Mouse (Mus musculus) regulatory T cell (primary cell): ENCODE results near the gene Plg.

Experiments
- in situ Hi-C: fragments of 300-600 bp; cut with MboI, MseI; formaldehyde crosslinking; loops from one replicate; pipeline ENCODE4 v1.15.1; 2025; ENCODE audit warnings: high pct_unique_total_duplicates

Gene Plg

GRCm38 (mm10) chr17:12451234-12451633 lies 72.8 kb downstream of the Plg start:
- in situ Hi-C loops = no loop called here

DNA sequence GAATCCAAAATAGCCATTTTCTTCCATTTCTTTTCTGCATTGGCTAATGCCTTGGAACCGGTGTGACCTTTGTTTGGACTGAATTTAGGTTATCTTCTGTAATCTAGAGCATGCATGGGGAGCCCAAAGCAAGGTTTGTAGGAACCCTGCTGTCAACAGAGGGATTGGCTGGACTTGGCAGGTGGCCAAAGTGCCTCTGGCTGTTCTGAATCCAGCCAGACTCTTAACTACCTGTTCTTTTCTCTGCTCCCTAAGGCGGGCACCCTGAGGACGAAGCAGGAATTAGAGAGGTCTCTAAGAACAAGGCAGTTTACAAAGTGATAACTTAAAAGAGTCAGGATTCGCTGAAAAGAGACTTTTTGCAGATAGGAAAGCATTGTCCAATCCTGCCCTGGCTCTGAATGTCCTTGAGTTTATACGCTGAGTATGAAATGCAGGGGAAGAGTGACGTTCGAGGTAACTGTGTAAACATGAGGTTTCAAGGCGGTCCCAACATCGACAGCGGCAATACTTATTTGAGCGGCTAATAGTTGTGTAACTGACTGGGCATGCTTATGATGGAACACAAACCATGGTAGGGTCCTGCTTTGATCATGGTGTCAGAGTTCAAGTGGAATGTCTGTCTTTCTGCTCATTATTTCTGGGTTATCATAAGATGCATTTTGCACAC lies 74.6 kb downstream of the Plg start:
- in situ Hi-C loops = no loop called here

DNA sequence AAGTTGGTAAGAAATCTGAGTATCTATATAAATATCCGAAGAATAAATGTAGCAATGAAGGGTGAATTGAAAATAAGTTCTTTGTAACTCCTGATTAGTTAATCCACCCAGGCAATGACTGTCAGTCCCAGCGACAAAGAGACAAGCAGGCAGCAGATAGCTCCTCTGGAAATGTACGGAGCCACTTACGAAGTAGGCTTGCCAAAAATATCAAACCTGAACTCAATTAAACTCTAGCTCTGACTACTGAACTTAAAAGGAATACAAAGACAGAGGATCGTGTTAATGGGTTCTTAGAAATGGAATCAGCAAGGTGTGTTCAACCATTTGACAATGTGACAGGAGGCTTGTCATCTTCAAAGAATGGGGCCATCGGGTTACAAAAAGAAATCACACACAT lies 75.3 kb downstream of the Plg start:
- in situ Hi-C loops = no loop called here

- in situ Hi-C loops = no loop called here
Measured at GRCm38 (mm10) chr17:12455143-12455790, 76.9 kb downstream of the Plg start.

- in situ Hi-C loops = no loop called here
Measured at GRCm38 (mm10) chr17:12461168-12461567, 82.8 kb downstream of the Plg start.

DNA sequence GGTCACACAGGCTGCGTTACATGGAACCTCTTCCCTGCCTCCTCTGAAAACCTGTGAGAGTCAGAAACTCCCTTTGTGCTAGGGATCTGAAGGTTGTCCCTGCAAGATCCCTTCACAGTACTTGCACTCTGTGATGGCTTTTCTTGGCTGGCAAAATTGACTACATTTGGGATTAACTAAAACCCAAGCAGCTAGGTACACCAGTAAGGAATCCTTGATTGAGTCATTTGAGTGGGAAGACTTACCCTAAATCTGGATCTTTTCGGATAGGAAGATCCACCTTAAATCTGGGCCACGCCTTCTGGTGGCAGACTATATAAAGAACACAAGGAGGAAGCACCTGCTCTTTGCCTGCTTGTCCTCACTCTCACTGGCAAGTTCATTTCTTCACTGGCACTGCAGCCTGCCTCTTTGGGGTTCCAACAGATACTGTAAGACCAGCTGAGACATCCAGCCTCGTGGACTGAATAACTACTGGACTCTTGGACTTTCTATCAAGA lies 88.1 kb downstream of the Plg start:
- in situ Hi-C loops = no loop called here

DNA sequence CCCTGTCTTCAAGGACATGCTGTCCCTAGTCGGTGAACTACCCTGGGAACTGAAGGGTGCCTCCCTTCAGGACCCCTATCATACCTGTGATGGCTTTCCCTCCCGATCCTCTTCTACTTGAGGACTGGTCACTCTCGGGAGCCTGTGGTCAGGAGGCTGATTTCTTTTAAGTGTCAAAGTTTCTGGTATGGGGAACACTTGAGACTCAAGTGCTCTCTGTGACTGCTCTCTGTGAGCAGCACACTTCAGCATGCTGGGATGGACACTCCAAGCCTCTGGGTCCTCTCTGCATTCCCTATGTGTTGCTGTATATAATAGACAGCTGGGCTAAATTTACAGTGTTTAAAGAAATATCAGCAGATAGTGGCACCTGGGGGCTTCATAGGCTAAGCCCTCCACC lies 89.2 kb downstream of the Plg start:
- in situ Hi-C loops = no loop called here

DNA sequence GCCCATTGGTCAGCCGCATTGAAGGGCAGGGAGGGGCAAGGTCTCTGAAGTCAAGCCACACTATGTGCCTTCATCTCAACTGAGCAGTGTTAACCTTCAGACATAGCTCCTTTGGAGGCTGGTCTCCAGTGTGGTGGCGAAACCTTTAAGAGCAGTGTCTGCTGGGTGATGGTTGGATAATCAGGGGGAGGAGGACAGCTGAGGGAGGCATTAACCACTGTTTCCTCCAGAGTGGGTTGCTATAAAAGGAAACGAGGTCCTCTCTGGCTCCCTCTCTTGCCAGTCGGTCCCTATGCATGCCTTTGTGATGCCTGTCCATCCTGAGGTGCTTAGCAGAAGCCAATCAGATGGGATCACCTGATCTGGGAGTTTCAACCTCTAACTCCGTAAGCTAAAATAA lies 90.3 kb downstream of the Plg start:
- in situ Hi-C loops = no loop called here
